Mouse (Mus musculus): ENCODE results near the gene Slc35f5.

Slc35f5 gene

DNA sequence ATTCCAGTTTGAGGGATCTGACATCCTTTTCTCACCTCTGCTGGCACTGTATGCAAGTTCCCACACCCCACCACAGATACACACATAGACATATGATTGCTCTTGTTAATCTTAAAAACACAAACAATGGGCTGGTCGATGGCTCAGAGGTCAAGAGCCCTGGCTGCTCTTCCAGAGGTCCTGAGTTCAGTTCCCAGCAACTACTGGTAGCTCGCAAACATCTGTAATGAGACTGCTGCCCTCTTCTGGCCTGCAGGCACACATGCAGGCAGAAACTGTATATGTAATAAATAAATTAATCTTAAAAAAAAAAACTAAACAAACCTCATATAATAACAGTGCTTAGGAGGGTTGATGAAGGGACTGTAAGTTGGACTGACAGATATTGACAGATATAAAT lies 13.8 kb downstream of the Slc35f5 start:
- DNase-seq (ENCODE audit: low read depth, low spot score) = no peak

- DNase-seq (ENCODE audit: low read depth, low spot score) = peak; percentile 33
Measured at GRCm38 (mm10) chr1:125575458-125576114, 15.2 kb downstream of the Slc35f5 start.

- no peak for DNase-seq (ENCODE audit: low read depth, low spot score)
Measured at GRCm38 (mm10) chr1:125576965-125577364, 16.6 kb downstream of the Slc35f5 start.

- DNase-seq (ENCODE audit: low read depth, low spot score) = no peak
Measured at GRCm38 (mm10) chr1:125578091-125578490, 17.7 kb downstream of the Slc35f5 start.

DNA sequence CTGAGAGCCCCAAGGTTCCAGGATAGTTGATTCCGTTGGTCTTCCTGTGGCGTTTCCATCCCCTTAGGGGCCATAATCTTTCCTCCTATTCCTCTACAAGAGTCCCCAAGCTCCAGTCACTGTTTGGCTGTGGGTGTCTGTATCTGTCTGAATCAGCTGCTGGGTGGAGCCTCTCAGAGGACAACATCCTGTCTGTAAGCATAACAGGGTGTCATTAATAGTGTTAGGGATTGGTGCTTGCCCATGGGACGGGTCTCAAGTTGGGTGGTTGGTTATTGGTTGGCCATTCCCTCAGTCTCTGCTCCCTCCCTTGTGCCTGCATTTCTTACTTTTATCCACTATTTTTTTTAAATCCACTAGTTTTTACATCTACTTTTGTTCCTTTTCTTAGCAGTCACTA lies 20.7 kb downstream of the Slc35f5 start:
- DNase-seq (ENCODE audit: low read depth, low spot score) = no peak

- no peak for DNase-seq (ENCODE audit: low read depth, low spot score)
Measured at GRCm38 (mm10) chr1:125603620-125604019, 43.2 kb downstream of the Slc35f5 start.

- DNase-seq (ENCODE audit: low read depth, low spot score) = peak; percentile 34
Measured at GRCm38 (mm10) chr1:125607087-125607803, 46.9 kb downstream of the Slc35f5 start.

DNA sequence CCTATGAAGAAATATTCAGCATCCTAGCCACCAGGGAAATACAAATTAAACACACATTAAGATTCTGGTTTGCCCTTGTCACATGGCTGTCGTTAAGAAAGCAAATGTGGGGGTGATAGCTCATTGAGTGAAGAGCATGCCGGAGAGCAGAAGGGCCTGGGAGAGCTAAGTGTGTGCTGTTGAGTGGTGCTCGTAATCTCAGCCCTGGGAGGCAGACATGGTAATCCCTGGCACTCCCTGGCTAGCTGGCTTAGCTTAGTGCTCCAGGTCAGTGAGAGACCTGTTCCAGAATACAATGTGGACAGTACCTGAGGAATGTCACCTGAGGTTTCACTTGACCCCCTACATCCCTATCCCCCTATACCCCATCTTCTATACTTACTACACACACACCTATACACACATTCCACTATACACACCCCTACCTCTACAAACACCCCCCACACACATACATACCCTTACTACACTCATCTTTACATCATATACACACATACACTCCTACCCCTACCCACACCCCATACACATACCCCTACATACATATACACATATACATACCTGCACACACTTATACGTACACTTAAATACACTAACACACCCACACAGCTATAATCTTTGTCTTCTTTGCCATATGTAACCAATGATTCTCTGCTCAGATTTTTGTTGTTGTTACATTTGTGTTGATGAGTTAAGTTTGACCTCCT lies 64.1 kb downstream of the Slc35f5 start:
- DNase-seq (ENCODE audit: low read depth, low spot score) = no peak

GRCm38 (mm10) chr1:125639501-125640253 lies 79.3 kb downstream of the Slc35f5 start:
- no peak for DNase-seq (ENCODE audit: low read depth, low spot score)

DNA sequence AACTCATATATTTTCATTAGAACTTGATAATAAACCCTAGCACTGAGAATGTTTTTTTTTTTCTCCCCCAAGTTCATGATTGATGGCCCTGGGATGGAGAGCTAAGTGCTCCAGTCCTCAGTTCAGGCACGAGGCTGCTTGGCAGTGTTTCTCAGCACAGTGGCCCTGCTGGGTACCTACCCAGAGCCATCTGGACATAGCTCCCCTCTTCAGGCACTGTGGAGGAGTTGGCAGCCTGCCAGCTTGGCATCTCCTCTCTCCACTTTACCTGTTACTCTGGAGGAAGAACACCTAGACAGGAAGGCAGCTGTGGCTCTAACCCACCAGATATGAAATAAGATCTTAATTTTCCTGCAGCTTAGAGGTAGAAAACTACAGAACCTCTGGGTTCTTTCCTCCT lies 83.2 kb downstream of the Slc35f5 start:
- no peak for DNase-seq (ENCODE audit: low read depth, low spot score)

Data from telencephalon, adult 2 months (tissue).